Mouse (Mus musculus): ENCODE measurements around the gene Ell2.
"Not testable (repeated sequence)": the region's sequence is repeated elsewhere in the genome, so short reads cannot be mapped to it uniquely, and the experiment has no call there.

Ell2 gene

GRCm38 (mm10) chr13:75706457-75706856 lies at the start of gene Ell2:
TSS of gene Ell2 (plus strand) at chr13:75706757.
- in situ Hi-C loops (cut with MboI, MseI), result no loop called here

GRCm38 (mm10) chr13:75685438-75685837 lies 21.1 kb upstream of the Ell2 start:
- in situ Hi-C loops (cut with MboI, MseI), result no loop called here

GRCm38 (mm10) chr13:75686995-75687394 lies 19.6 kb upstream of the Ell2 start:
- in situ Hi-C loops (cut with MboI, MseI), result no loop called here

- in situ Hi-C loops (cut with MboI, MseI), result no loop called here
Observed at GRCm38 (mm10) chr13:75691625-75692024, 14.9 kb upstream of the Ell2 start.

- in situ Hi-C loops (cut with MboI, MseI), result no loop called here
Observed at GRCm38 (mm10) chr13:75693081-75693480, 13.5 kb upstream of the Ell2 start.

- in situ Hi-C loops (cut with MboI, MseI), result no loop called here
Observed at GRCm38 (mm10) chr13:75702814-75703213, 3.7 kb upstream of the Ell2 start.

- in situ Hi-C loops (cut with MboI, MseI), result no loop called here
Observed at GRCm38 (mm10) chr13:75706882-75707816, 592 bp downstream of the Ell2 start.

- in situ Hi-C loops (cut with MboI, MseI), result no loop called here
Observed at GRCm38 (mm10) chr13:75707821-75708636, 1.5 kb downstream of the Ell2 start.

- in situ Hi-C loops (cut with MboI, MseI), result no loop called here
Observed at GRCm38 (mm10) chr13:75708637-75709002, 2.1 kb downstream of the Ell2 start.

GRCm38 (mm10) chr13:75709026-75709778 lies 2.6 kb downstream of the Ell2 start:
- in situ Hi-C loops (cut with MboI, MseI), result no loop called here

- in situ Hi-C loops (cut with MboI, MseI), result no loop called here
Observed at GRCm38 (mm10) chr13:75710152-75710551, 3.6 kb downstream of the Ell2 start.

- in situ Hi-C loops (cut with MboI, MseI), result not testable (repeated sequence)
Observed at GRCm38 (mm10) chr13:75711517-75711916, 5.0 kb downstream of the Ell2 start.

- in situ Hi-C loops (cut with MboI, MseI), result not testable (repeated sequence)
Observed at GRCm38 (mm10) chr13:75712544-75712943, 6.0 kb downstream of the Ell2 start.

- in situ Hi-C loops (cut with MboI, MseI), result no loop called here
Observed at GRCm38 (mm10) chr13:75714407-75714806, 7.8 kb downstream of the Ell2 start.

- in situ Hi-C loops (cut with MboI, MseI), result no loop called here
Observed at GRCm38 (mm10) chr13:75717638-75718302, 11.2 kb downstream of the Ell2 start.

- in situ Hi-C loops (cut with MboI, MseI), result no loop called here
Observed at GRCm38 (mm10) chr13:75718376-75718775, 11.8 kb downstream of the Ell2 start.

- in situ Hi-C loops (cut with MboI, MseI), result no loop called here
Observed at GRCm38 (mm10) chr13:75719645-75720044, 13.1 kb downstream of the Ell2 start.

- in situ Hi-C loops (cut with MboI, MseI), result no loop called here
Observed at GRCm38 (mm10) chr13:75726569-75727373, 20.2 kb downstream of the Ell2 start.

- in situ Hi-C loops (cut with MboI, MseI), result no loop called here
Observed at GRCm38 (mm10) chr13:75727932-75728331, 21.4 kb downstream of the Ell2 start.

- in situ Hi-C loops (cut with MboI, MseI), result no loop called here
Observed at GRCm38 (mm10) chr13:75729834-75730233, 23.3 kb downstream of the Ell2 start.
